Mouse (Mus musculus): ENCODE results near the gene Ror2. TPM values are rescaled to one million over a fixed set of nuclear protein-coding genes. Genes with fewer than 3 reads are reported as not detected.

The Ror2 gene
- polyA plus RNA-seq, 1 experiment from 2014 or later: 8.7 TPM

- ATAC-seq (ENCODE audit: insufficient read depth, low FRiP score, low TSS enrichment) (no peak), DNase-seq (ENCODE audit: low spot score) (no peak)
- H3K27ac ChIP-seq (ENCODE audit: low read depth, low read length): no peak overlapping the region
- WGBS: 93% methylated on average over 13 of the region's 13 CpGs
- H3K36me3 ChIP-seq (ENCODE audit: control insufficient read depth, insufficient read depth, low read length): no peaks in the 10 kb centered on the region
- no peak overlapping the region for H3K4me3 ChIP-seq (ENCODE audit: low read depth, low read length)
- no peak overlapping the region for H3K9ac ChIP-seq (ENCODE audit: low read length)
- no peaks in the 10 kb centered on the region for H3K27me3 ChIP-seq (ENCODE audit: control insufficient read depth, insufficient read depth, low read length)
- no peak overlapping the region for H3K4me2 ChIP-seq (ENCODE audit: low read depth)
- no peaks in the 10 kb centered on the region for H3K9me3 ChIP-seq (ENCODE audit: control insufficient read depth, low read length)
- peaks cover 3% of the 10 kb centered on the region; the same call in 1 of the 2 replicates for H3K4me1 ChIP-seq (ENCODE audit: control insufficient read depth, insufficient read depth, low read length)
These were observed 155.4 kb downstream of the Ror2 start for GRCm38 (mm10) chr13:53130567-53130966.

DNA sequence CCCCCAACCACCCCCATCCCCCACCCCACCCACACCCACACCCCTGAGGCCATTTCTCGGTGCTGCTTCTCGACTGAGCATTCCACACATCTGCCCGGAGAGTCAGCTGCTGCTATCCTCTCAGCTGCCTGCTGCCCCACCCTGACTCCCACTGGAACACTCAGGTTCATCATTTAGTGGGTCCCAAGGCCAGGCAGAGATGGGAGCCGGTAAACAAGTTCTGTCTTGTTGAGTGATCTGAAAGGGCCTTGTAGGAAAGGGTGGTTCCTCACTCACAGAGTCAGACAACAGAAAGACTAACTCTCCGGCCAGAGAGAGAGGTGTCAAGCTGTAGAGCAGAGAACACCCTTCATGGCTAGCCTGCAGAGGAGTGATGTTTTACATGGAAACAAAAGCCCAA, 155.9 kb downstream of the Ror2 start:
- no peaks in the 10 kb centered on the region for H3K9me3 ChIP-seq (ENCODE audit: control insufficient read depth, low read length)
- ATAC-seq (ENCODE audit: insufficient read depth, low FRiP score, low TSS enrichment): no peak
- 84% methylated on average over 5 of the region's 5 CpGs for WGBS

DNA sequence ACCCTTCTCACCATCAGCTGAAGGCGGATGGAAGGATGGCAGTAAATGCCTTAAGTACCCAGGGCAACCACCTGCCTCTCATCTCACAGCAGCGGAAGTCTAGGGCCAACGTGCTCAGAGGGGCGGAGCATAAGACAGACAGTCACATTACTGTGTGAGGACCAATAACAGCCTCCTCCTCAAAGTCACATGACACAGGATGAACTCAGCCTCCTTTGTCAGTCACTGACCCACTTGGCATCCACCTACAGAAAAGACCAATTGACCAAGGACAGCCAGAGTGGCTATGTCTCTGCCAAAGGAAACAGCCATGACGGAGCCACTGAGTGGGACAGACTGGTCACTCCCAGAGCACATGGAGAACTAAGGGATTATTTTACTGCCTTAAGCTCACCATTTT, 160.3 kb downstream of the Ror2 start:
- 82% methylated on average over 5 of the region's 5 CpGs for WGBS

More for the DNA sequence above, 155.9 kb downstream of the Ror2 start:
- Histone ChIP-seq H3K9ac (ENCODE audit: low read length) (no peak overlapping the region), H3K4me2 (ENCODE audit: low read depth) (no peak overlapping the region), H3K27ac (ENCODE audit: low read depth, low read length) (no peak overlapping the region), H3K4me1 (ENCODE audit: control insufficient read depth, insufficient read depth, low read length) (peaks cover 3% of the 10 kb centered on the region; the same call in 1 of the 2 replicates), H3K27me3 (ENCODE audit: control insufficient read depth, insufficient read depth, low read length) (no peaks in the 10 kb centered on the region), H3K36me3 (ENCODE audit: control insufficient read depth, insufficient read depth, low read length) (no peaks in the 10 kb centered on the region), H3K4me3 (ENCODE audit: low read depth, low read length) (no peak overlapping the region)
- DNase-seq (ENCODE audit: low spot score): no peak

GRCm38 (mm10) chr13:53122085-53122484, 163.8 kb downstream of the Ror2 start:
- H3K9me3 ChIP-seq (ENCODE audit: control insufficient read depth, low read length): no peaks in the 10 kb centered on the region
- DNase-seq (ENCODE audit: low spot score) (no peak), ATAC-seq (ENCODE audit: insufficient read depth, low FRiP score, low TSS enrichment) (no peak)
- H3K9ac ChIP-seq (ENCODE audit: low read length): no peak overlapping the region; the same call in 1 of the 2 replicates
- no peaks in the 10 kb centered on the region for H3K27me3 ChIP-seq (ENCODE audit: control insufficient read depth, insufficient read depth, low read length)
- H3K4me2 ChIP-seq (ENCODE audit: low read depth): no peak overlapping the region
- H3K4me1 ChIP-seq (ENCODE audit: control insufficient read depth, insufficient read depth, low read length): peaks cover 4% of the 10 kb centered on the region
- WGBS: 89% methylated on average over 8 of the region's 8 CpGs
- no peak overlapping the region for H3K4me3 ChIP-seq (ENCODE audit: low read depth, low read length)
- H3K27ac ChIP-seq (ENCODE audit: low read depth, low read length): no peak overlapping the region
- peaks cover 2% of the 10 kb centered on the region for H3K36me3 ChIP-seq (ENCODE audit: control insufficient read depth, insufficient read depth, low read length)

More for the DNA sequence above, 160.3 kb downstream of the Ror2 start:
- Histone ChIP-seq H3K9me3 (ENCODE audit: control insufficient read depth, low read length) (no peaks in the 10 kb centered on the region), H3K36me3 (ENCODE audit: control insufficient read depth, insufficient read depth, low read length) (no peaks in the 10 kb centered on the region), H3K4me2 (ENCODE audit: low read depth) (no peak overlapping the region), H3K9ac (ENCODE audit: low read length) (no peak overlapping the region), H3K27ac (ENCODE audit: low read depth, low read length) (no peak overlapping the region), H3K4me3 (ENCODE audit: low read depth, low read length) (no peak overlapping the region), H3K4me1 (ENCODE audit: control insufficient read depth, insufficient read depth, low read length) (no peaks in the 10 kb centered on the region), H3K27me3 (ENCODE audit: control insufficient read depth, insufficient read depth, low read length) (no peaks in the 10 kb centered on the region)
- no peak for ATAC-seq (ENCODE audit: insufficient read depth, low FRiP score, low TSS enrichment)
- DNase-seq (ENCODE audit: low spot score): no peak

GRCm38 (mm10) chr13:53120906-53121305, 165.0 kb downstream of the Ror2 start:
- Histone ChIP-seq H3K9me3 (ENCODE audit: control insufficient read depth, low read length) (no peaks in the 10 kb centered on the region), H3K36me3 (ENCODE audit: control insufficient read depth, insufficient read depth, low read length) (peaks cover 2% of the 10 kb centered on the region), H3K9ac (ENCODE audit: low read length) (no peak overlapping the region), H3K4me3 (ENCODE audit: low read depth, low read length) (no peak overlapping the region), H3K27me3 (ENCODE audit: control insufficient read depth, insufficient read depth, low read length) (no peaks in the 10 kb centered on the region), H3K27ac (ENCODE audit: low read depth, low read length) (no peak overlapping the region), H3K4me1 (ENCODE audit: control insufficient read depth, insufficient read depth, low read length) (peaks cover 4% of the 10 kb centered on the region), H3K4me2 (ENCODE audit: low read depth) (no peak overlapping the region)
- WGBS: 35% methylated on average over 11 of the region's 11 CpGs
- DNase-seq (ENCODE audit: low spot score): peak; percentile 50
- ATAC-seq (ENCODE audit: insufficient read depth, low FRiP score, low TSS enrichment): no peak

DNA sequence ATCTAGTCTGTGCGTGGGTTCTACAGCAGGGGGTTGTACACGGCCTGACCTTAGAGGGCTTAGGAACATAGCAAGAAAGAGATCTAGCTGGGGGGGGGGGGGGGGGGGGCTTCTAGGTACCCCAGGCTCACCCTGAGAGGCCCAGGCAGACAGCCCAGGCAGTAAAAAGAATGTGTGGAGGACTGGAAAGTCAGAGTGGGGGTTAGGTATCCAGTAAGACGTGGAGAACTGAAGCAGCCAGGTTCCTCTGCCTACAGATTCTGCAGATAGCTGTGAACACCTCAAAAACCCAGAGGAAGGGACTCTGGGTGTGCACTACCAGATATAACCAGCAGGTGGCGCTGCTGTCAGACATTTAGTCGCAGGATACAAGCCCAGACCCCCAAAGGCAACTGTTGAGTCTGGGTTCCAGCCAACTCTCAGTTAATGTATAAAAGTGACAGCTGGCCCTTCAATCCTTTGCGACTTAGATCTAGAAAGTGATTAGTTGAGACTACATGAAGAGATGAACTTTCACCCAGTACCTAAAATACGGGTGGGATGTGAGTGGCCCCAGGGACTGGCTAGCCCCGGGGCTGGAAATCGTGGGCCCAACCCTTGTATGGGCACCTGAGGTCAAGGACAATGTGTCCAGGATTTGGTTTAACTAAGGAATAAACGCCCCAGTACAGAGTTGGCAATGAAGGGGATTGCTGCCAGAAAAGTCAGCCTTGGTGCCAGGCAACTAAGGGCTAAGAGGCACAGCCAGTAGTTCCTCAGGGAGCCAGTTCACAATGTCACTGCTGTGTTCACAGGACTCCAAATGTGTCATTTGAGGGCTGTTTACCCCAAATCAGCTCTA, 166.1 kb downstream of the Ror2 start:
- WGBS: 39% methylated on average over 10 of the region's 10 CpGs
- Histone ChIP-seq H3K9me3 (ENCODE audit: control insufficient read depth, low read length) (no peaks in the 10 kb centered on the region), H3K27me3 (ENCODE audit: control insufficient read depth, insufficient read depth, low read length) (no peaks in the 10 kb centered on the region), H3K9ac (ENCODE audit: low read length) (no peak overlapping the region), H3K4me1 (ENCODE audit: control insufficient read depth, insufficient read depth, low read length) (peaks cover 4% of the 10 kb centered on the region), H3K36me3 (ENCODE audit: control insufficient read depth, insufficient read depth, low read length) (peaks cover 2% of the 10 kb centered on the region), H3K4me2 (ENCODE audit: low read depth) (no peak overlapping the region), H3K4me3 (ENCODE audit: low read depth, low read length) (no peak overlapping the region), H3K27ac (ENCODE audit: low read depth, low read length) (no peak overlapping the region)
- ATAC-seq (ENCODE audit: insufficient read depth, low FRiP score, low TSS enrichment) (peak; percentile 55), DNase-seq (ENCODE audit: low spot score) (peak; percentile 91)

GRCm38 (mm10) chr13:53118398-53118797, 167.5 kb downstream of the Ror2 start:
- Histone ChIP-seq H3K27me3 (ENCODE audit: control insufficient read depth, insufficient read depth, low read length) (no peaks in the 10 kb centered on the region), H3K36me3 (ENCODE audit: control insufficient read depth, insufficient read depth, low read length) (peaks cover 2% of the 10 kb centered on the region), H3K4me2 (ENCODE audit: low read depth) (no peak overlapping the region), H3K27ac (ENCODE audit: low read depth, low read length) (no peak overlapping the region), H3K4me1 (ENCODE audit: control insufficient read depth, insufficient read depth, low read length) (peaks cover 4% of the 10 kb centered on the region), H3K9me3 (ENCODE audit: control insufficient read depth, low read length) (no peaks in the 10 kb centered on the region), H3K9ac (ENCODE audit: low read length) (no peak overlapping the region), H3K4me3 (ENCODE audit: low read depth, low read length) (no peak overlapping the region)
- no peak for DNase-seq (ENCODE audit: low spot score)
- ATAC-seq (ENCODE audit: insufficient read depth, low FRiP score, low TSS enrichment): no peak
- WGBS: 86% methylated on average over 13 of the region's 13 CpGs

DNA sequence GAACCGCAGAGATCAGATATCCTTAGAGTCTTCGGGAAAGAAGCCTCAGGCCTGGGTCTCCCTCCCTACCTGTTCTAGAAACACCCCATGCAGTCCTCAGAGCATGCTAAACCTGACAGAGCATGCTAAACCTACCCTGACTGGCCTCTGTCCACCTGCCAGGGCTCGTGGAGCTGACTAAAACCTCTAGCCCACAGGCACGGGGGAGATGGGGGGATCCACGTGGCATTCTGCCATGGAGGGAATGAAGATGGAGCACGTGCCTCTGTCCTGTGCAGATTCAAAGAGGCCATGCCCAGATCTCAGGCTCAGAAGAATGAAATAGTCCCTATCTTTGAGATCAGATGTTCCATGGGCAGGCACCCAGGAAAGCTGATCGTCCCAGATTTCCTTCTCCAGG, 168.0 kb downstream of the Ror2 start:
- WGBS: 94% methylated on average over 7 of the region's 7 CpGs
- DNase-seq (ENCODE audit: low spot score): no peak
- H3K4me3 ChIP-seq (ENCODE audit: low read depth, low read length): no peak overlapping the region
- peaks cover 4% of the 10 kb centered on the region for H3K4me1 ChIP-seq (ENCODE audit: control insufficient read depth, insufficient read depth, low read length)
- H3K9me3 ChIP-seq (ENCODE audit: control insufficient read depth, low read length): no peaks in the 10 kb centered on the region
- no peak overlapping the region for H3K9ac ChIP-seq (ENCODE audit: low read length)
- no peaks in the 10 kb centered on the region for H3K27me3 ChIP-seq (ENCODE audit: control insufficient read depth, insufficient read depth, low read length)
- no peak for ATAC-seq (ENCODE audit: insufficient read depth, low FRiP score, low TSS enrichment)
- peaks cover 2% of the 10 kb centered on the region for H3K36me3 ChIP-seq (ENCODE audit: control insufficient read depth, insufficient read depth, low read length)
- no peak overlapping the region for H3K27ac ChIP-seq (ENCODE audit: low read depth, low read length)
- H3K4me2 ChIP-seq (ENCODE audit: low read depth): no peak overlapping the region

GRCm38 (mm10) chr13:53110249-53110578, 175.7 kb downstream of the Ror2 start:
- H3K9me3 ChIP-seq (ENCODE audit: control insufficient read depth, low read length): no peaks in the 10 kb centered on the region
- no peak for ATAC-seq (ENCODE audit: insufficient read depth, low FRiP score, low TSS enrichment)
- 87% methylated on average over 16 of the region's 16 CpGs for WGBS
- H3K4me3 ChIP-seq (ENCODE audit: low read depth, low read length): no peak overlapping the region
- H3K27ac ChIP-seq (ENCODE audit: low read depth, low read length): no peak overlapping the region
- H3K9ac ChIP-seq (ENCODE audit: low read length): no peak overlapping the region; the same call in 1 of the 2 replicates
- no peaks in the 10 kb centered on the region; the same call in none of the 2 replicates for H3K36me3 ChIP-seq (ENCODE audit: control insufficient read depth, insufficient read depth, low read length)
- H3K27me3 ChIP-seq (ENCODE audit: control insufficient read depth, insufficient read depth, low read length): no peaks in the 10 kb centered on the region
- no peak for DNase-seq (ENCODE audit: low spot score)
- no peak overlapping the region for H3K4me2 ChIP-seq (ENCODE audit: low read depth)
- no peaks in the 10 kb centered on the region for H3K4me1 ChIP-seq (ENCODE audit: control insufficient read depth, insufficient read depth, low read length)
